Mouse (Mus musculus) adrenal gland, postnatal 10 days (tissue): ENCODE data around the gene Cyb5r2. TPM values are rescaled to one million over a fixed set of nuclear protein-coding genes. Genes with fewer than 3 reads are reported as not detected.

Experiments used
- DNase-seq: peaks from one replicate; pipeline ENCODE4 v3.0.0; 2021; ENCODE audit warnings: mixed read lengths
- total RNA-seq, 2 experiments: library from RNA; stranded (reverse); gene quantifications; 2 replicates each; pipeline ENCODE4 v1.2.3; 2021

Cyb5r2 gene
- total RNA-seq, 2 experiments from 2014 or later = not detected

GRCm38 (mm10) chr7:107722536-107722935, 35.3 kb downstream of the Cyb5r2 start:
- DNase-seq = no peak

GRCm38 (mm10) chr7:107720771-107721170, 37.1 kb downstream of the Cyb5r2 start:
- no peak for DNase-seq

- DNase-seq = no peak
These were observed 43.8 kb downstream of the Cyb5r2 start for GRCm38 (mm10) chr7:107714067-107714466.

- no peak for DNase-seq
These were observed 45.1 kb downstream of the Cyb5r2 start for GRCm38 (mm10) chr7:107712743-107713142.

- peak; percentile 81 for DNase-seq
These were observed 49.2 kb downstream of the Cyb5r2 start for GRCm38 (mm10) chr7:107708491-107709112.

GRCm38 (mm10) chr7:107707650-107708049, 50.2 kb downstream of the Cyb5r2 start:
- DNase-seq = no peak

- peak; percentile 45 for DNase-seq
These were observed 51.9 kb downstream of the Cyb5r2 start for GRCm38 (mm10) chr7:107705941-107706340.

- no peak for DNase-seq
These were observed 55.1 kb downstream of the Cyb5r2 start for GRCm38 (mm10) chr7:107702461-107703380.

GRCm38 (mm10) chr7:107700646-107701045, 57.2 kb downstream of the Cyb5r2 start:
- no peak for DNase-seq

GRCm38 (mm10) chr7:107699926-107700325, 57.9 kb downstream of the Cyb5r2 start:
- DNase-seq = no peak

Other genes starting within 250 kb of the Cyb5r2 start
- gene Olfml1, start 190.6 kb downstream of the Cyb5r2 start, total RNA-seq = 10 to 100 TPM in 1 of 2 experiments, 1 to 10 TPM in 1; 9.9 to 12.4 TPM
- gene Ppfibp2, start 162.8 kb downstream of the Cyb5r2 start, total RNA-seq = 10 to 100 TPM in 1 of 2 experiments, 1 to 10 TPM in 1; 9.1 to 13.7 TPM
- gene 5330417H12Rik, start 132.9 kb downstream of the Cyb5r2 start, total RNA-seq = not detected
- gene Ovch2, start 43.2 kb upstream of the Cyb5r2 start, total RNA-seq = not detected
- gene Olfr467, start 54.2 kb upstream of the Cyb5r2 start, total RNA-seq = not detected
- gene Olfr469, start 67.5 kb upstream of the Cyb5r2 start, total RNA-seq = not detected
- not detected for gene Olfr470, start 89.5 kb upstream of the Cyb5r2 start, total RNA-seq
- not detected for gene Olfr472, start 139.9 kb upstream of the Cyb5r2 start, total RNA-seq
- not detected for gene Olfr473, start 172.4 kb upstream of the Cyb5r2 start, total RNA-seq
- not detected for gene Olfr474, start 196.6 kb upstream of the Cyb5r2 start, total RNA-seq
- not detected for gene Olfr476, start 206.8 kb upstream of the Cyb5r2 start, total RNA-seq
- under 1 TPM in 1 of 2 experiments, not detected in 1; 0.09 TPM for gene Olfr477, start 228.7 kb upstream of the Cyb5r2 start, total RNA-seq